Mouse (Mus musculus) forebrain, embryonic 13.5 days (tissue): ENCODE measurements around the gene Zfpl1. TPM values are rescaled to one million over a fixed set of nuclear protein-coding genes. Genes with fewer than 3 reads are reported as not detected.
"Not testable (repeated sequence)": the region's sequence is repeated elsewhere in the genome, so short reads cannot be mapped to it uniquely, and the experiment has no call there.

Source experiments
- ATAC-seq: fragments of 200-750 bp; cut with Nextera tagmentation; 2 replicates; pipeline ENCODE4 v1.8.0; 2017
- H3K27ac ChIP-seq: fragments of 300-500 bp; sonication (generic); 2 replicates; pipeline ENCODE4 v1.5.1; 2015; ENCODE audit warnings: inconsistent platforms, mild to moderate bottlenecking, moderate library complexity
- H3K27me3 ChIP-seq: fragments of 300-500 bp; sonication (generic); 2 replicates; pipeline ENCODE4 v1.6.1; 2015; ENCODE audit warnings: mild to moderate bottlenecking, inconsistent platforms
- H3K36me3 ChIP-seq: fragments of 300-500 bp; sonication (generic); 2 replicates; pipeline ENCODE4 v1.6.1; 2015; ENCODE audit warnings: mild to moderate bottlenecking, inconsistent platforms; ENCODE audit not compliant: poor library complexity, severe bottlenecking
- H3K4me1 ChIP-seq: fragments of 300-500 bp; sonication (generic); 2 replicates; pipeline ENCODE4 v1.6.1; 2015; ENCODE audit warnings: inconsistent platforms
- H3K4me2 ChIP-seq: fragments of 300-500 bp; sonication (generic); 2 replicates; pipeline ENCODE4 v1.6.1; 2015; ENCODE audit warnings: inconsistent platforms, mild to moderate bottlenecking, moderate library complexity
- H3K4me3 ChIP-seq: fragments of 300-500 bp; sonication (generic); 2 replicates; pipeline ENCODE4 v1.5.1; 2015; ENCODE audit warnings: mild to moderate bottlenecking, inconsistent platforms
- H3K9ac ChIP-seq: fragments of 300-500 bp; sonication (generic); 2 replicates; pipeline ENCODE4 v1.6.1; 2015; ENCODE audit warnings: mild to moderate bottlenecking, inconsistent platforms
- H3K9me3 ChIP-seq: fragments of 300-500 bp; sonication (generic); replicated peaks from 2 replicates; pipeline ENCODE4 v1.6.1; 2016; ENCODE audit warnings: inconsistent platforms
- WGBS: fragments of 180-500 bp; shearing (Covaris S2); methylation state at CpG from one replicate; pipeline ENCODE4 v1.1.7; 2015; 5-methylcytosine and 5-hydroxymethylcytosine counted together
- polyA plus RNA-seq: library from polyadenylated mRNA; unstranded; fragments of >200 nt; fragmentation: Nextera tagmentation; extraction: Ambion mirVana; gene quantifications from 2 replicates; pipeline ENCODE4 v1.2.1, GENCODE M21; 2015

The Zfpl1 gene
- 71.7 and 76.6 TPM in 2 replicates for polyA plus RNA-seq

DNA sequence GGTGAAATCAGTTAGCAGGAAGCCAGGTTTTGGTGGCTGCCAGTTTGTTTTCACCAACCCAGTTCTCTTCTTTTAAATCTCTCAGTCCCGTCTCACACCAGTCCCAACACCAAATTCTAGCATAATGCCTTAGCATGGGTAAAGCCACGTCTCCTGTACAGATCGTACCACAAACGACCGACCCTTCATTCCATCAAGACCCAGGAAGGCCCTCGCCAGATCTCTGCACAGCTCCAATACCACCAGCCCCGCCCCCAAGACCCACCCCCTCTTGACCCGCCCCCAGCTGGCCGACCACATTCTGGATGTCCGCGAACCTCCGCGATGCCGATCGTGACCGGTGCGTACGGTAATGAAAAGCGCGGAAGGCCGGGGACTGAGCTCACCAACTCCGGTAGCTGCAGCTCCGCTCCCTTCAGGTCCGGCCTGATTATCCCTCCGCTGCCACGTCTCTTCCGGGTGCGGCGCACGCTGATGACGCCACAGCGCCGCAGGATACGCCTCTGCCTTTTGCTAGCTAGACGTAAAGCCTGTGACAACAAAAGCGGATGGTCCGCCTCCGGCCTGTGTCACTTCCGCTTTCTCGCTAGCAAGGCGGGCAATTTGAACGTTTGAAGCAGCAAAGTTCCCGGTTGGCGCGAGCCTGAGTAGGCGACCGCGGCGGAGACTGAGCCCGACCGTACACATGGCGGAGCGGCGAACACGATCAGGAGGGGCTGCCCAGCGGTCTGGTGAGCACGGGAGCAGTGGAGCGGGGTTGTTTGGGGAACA lies at the start of gene Zfpl1, which contains the start of gene Cdca5:
Gene Zfpl1, minus strand, starts transcription at position 479 of the 771 bp plus-strand sequence.
Gene Cdca5, plus strand, starts transcription at position 506 of the 771 bp plus-strand sequence.
- ATAC-seq: peak; percentile 94
- Histone ChIP-seq H3K27ac (peak within 1 kb of the TSS; percentile 57; the same call in 1 of the 2 replicates), H3K27me3 (no peaks in the 10 kb centered on the region), H3K4me2 (peak within 1 kb of the TSS; percentile 90), H3K36me3 (peaks cover 49% of the 10 kb centered on the region), H3K4me1 (peaks cover 28% of the 10 kb centered on the region), H3K9me3 (no peaks in the 10 kb centered on the region), H3K9ac (peak within 1 kb of the TSS; percentile 74), H3K4me3 (peak within 1 kb of the TSS; percentile 66)
- under 1% methylated on average over 58 of the region's 58 CpGs for WGBS

DNA sequence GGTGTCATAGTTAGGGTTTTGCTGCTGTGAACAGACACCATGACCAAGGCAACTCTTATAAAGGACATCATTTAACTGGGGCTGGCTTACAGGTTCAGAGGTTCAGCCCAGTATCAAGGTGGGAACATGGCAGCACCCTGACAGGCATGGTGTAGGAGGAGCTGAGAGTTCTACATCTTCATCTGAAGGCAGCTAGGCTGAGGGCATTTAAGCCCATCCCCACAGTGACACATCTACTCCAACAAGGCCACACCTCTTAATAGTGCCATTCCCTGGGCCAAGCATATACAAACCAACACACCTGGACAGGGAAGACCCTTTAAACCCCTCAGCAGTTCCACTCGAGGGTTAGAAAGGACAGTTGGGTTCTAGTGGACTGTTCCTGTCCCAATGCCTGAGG lies 48.4 kb upstream of the Zfpl1 start:
- peaks cover 51% of the 10 kb centered on the region for H3K36me3 ChIP-seq
- H3K4me1 ChIP-seq, H3K27ac ChIP-seq, H3K9ac ChIP-seq, H3K4me3 ChIP-seq, H3K4me2 ChIP-seq, H3K27me3 ChIP-seq, ATAC-seq, H3K9me3 ChIP-seq: not testable (repeated sequence)
- WGBS: 50% methylated on average over 1 of the region's 1 CpGs

DNA sequence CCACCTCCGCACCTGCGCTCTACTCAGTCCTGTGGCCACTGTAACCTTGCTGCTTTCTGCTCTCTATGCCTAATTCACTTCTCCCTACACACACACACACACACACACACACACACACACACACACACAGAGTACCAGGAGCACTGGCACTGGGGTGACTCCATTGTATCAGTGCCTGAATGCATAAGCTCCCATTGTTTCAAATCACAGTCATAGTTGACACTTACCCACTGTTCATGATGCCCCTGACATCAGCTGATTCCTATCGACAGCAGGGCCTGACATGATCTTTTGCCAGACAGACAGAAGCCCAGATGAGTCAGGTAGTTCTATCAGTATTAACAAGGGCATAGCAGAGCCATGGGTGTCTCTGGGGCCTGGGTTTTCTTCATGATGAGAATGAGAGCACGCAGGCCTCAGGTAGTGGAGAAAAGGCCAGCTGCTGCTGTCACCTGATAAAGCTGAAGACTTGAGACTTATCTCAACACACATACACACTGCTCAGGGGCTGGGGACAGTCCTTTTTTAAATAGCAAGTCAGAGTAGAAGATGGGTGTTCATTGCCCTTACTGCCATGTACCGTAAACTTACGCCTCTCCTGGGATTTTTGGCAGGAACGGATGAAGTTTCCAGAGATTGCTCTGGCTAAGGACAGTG lies 47.5 kb upstream of the Zfpl1 start:
- H3K36me3 ChIP-seq: peaks cover 46% of the 10 kb centered on the region
- H3K9ac ChIP-seq: no peak overlapping the region
- no peak for ATAC-seq
- no peak overlapping the region for H3K4me3 ChIP-seq
- no peak overlapping the region for H3K4me2 ChIP-seq
- WGBS: 86% methylated on average over 7 of the region's 7 CpGs
- no peaks in the 10 kb centered on the region for H3K27me3 ChIP-seq
- peaks cover 4% of the 10 kb centered on the region; the same call in 1 of the 2 replicates for H3K4me1 ChIP-seq
- no peak overlapping the region for H3K27ac ChIP-seq
- no peaks in the 10 kb centered on the region for H3K9me3 ChIP-seq

DNA sequence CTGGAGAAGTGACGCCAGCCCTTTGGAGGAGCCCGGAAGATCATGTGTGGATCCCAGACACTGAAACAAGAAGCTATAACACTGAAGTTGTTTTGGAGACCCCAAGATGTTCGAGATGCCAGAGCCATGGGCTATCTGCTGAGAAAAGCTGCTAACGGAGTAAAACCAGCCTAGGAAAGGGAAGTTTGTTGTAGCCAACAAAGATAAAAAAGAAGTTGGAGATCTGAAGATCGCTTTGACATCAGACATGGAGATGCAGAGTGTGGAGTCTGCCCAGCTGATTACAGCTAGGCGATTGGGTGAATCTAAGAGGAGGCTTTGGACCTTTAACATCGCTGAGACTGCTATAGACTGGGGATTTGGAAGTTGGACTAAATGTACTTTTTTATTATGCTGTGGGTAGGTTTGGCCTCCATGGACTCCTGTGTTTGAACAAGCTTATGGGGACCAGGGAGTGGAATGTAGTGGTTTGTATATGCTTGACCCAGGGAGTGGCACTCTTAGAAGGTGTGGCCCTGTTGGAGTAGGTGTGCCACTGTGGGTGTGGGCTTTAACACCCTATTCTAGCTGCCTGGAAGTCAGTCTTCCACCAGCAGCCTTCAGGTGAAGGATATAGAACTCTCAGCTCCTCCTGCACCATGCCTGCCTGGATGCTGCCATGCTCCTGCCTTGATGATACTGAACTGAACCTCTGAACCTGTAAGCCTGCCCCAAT lies 45.8 kb upstream of the Zfpl1 start:
- whole genome bisulfite sequencing: 84% methylated on average over 7 of the region's 7 CpGs

DNA sequence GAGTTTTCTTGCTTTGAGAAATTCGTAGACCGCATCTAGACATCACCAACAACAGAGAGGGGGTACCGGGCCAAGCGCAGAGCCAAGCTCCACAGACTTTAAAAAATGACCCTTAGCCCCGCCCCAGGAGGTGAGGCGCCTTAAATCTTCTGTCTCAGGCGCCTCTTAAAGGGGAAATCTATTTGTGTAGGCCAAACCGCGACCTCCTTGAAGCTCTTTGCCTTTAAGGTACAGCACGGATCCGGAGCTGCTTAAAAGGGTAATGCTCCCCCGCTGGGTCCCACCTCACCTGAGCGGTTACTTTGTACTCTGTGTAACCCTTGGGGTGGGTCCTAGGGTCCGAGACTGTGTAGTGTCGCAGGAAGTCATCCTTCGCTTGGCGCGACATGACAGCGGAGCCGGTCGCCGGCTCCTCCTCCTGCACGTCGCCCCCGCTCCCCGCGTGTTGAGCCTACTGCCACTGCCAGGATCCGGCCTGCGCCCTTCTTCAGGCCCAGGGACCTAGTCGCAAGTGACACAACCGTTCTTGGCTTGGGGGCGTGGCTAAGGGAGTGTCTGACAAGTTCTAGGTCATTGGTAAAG lies 43.1 kb upstream of the Zfpl1 start, which contains the start of gene Snx15:
Gene Snx15, minus strand, starts transcription at position 545 of the 582 bp plus-strand sequence.
- Histone ChIP-seq H3K9me3 (no peaks in the 10 kb centered on the region), H3K27me3 (no peaks in the 10 kb centered on the region), H3K27ac (peak within 1 kb of the TSS; percentile 84), H3K4me3 (peak within 1 kb of the TSS; percentile 55), H3K36me3 (peaks cover 5% of the 10 kb centered on the region; the same call in 1 of the 2 replicates), H3K4me1 (peaks cover 11% of the 10 kb centered on the region; the same call in 1 of the 2 replicates), H3K9ac (peak within 1 kb of the TSS; percentile 75), H3K4me2 (peak within 1 kb of the TSS; percentile 70)
- ATAC-seq: peak; percentile 94
- under 1% methylated on average over 32 of the region's 32 CpGs for WGBS

More for the DNA sequence above, 45.8 kb upstream of the Zfpl1 start:
- H3K4me3 ChIP-seq, H3K9ac ChIP-seq, H3K27ac ChIP-seq, H3K4me2 ChIP-seq, H3K9me3 ChIP-seq, H3K4me1 ChIP-seq, H3K27me3 ChIP-seq, ATAC-seq: not testable (repeated sequence)
- peaks cover 28% of the 10 kb centered on the region for H3K36me3 ChIP-seq

DNA sequence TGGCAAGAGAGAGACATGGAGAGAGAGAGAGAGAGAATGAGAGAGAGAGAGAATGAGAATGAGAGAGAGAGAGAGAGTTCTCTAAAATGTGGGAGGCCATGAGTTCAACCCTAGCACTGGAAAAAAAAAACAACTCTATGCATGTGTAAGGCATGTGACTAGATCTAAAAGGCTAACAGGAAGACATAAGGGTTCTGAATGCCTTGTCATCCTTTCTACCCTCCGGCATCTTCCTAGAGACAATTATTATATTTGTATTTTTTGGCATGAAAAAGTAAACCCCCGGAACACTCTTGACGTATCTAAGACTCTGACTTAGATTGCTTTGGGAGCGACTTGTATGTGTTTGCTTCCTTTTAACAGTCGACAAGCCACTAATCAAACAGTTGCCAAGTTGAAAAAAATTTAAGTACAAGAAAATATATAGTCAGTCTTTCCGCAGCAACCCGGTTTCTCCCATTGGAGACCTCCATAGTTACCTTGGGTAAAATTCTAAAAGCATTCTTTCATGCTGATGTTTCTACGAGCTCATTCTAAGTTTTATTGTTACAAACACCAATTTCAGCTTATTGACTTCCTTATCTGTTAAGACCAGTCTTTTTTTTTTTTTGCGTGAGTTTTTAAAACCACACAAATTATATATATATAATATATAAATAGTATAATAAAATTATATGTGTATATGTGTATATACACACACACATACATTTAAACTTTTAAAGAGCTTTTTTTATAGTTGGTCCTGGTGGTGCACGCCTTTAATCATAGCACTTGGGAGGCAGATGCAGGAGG lies 42.2 kb upstream of the Zfpl1 start:
- no peak for ATAC-seq
- Histone ChIP-seq H3K36me3 (no peaks in the 10 kb centered on the region), H3K9me3 (no peaks in the 10 kb centered on the region), H3K4me2 (peak overlapping the region; percentile 70), H3K27ac (no peak overlapping the region), H3K27me3 (no peaks in the 10 kb centered on the region), H3K4me1 (peaks cover 11% of the 10 kb centered on the region; the same call in 1 of the 2 replicates), H3K9ac (peak overlapping the region; percentile 75; the same call in 1 of the 2 replicates), H3K4me3 (peak overlapping the region; percentile 55)
- 75% methylated on average over 10 of the region's 10 CpGs for WGBS

DNA sequence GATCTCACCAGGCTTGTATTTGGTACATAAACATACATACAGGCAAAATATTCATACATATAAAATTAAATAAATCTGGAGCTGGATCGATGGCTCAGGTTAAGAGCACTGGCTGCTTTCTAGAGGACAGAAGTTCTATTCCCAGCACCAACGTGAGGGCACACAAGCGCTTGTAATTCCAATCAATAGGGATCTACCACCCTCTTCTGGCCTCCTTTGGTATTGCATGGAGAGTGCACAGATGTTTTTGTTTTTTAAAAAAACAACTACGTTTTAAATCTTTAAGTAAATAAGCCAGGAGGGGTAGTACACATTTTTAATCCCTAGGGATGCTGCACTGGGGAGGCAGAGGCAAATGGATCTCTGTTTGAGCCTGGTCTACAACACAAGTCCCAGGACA lies 41.5 kb upstream of the Zfpl1 start:
- H3K4me2 ChIP-seq: no peak overlapping the region
- H3K27me3 ChIP-seq: no peaks in the 10 kb centered on the region
- no peak overlapping the region for H3K9ac ChIP-seq
- no peak for ATAC-seq
- H3K4me3 ChIP-seq: no peak overlapping the region
- peaks cover 11% of the 10 kb centered on the region; the same call in 1 of the 2 replicates for H3K4me1 ChIP-seq
- no peaks in the 10 kb centered on the region for H3K9me3 ChIP-seq
- H3K27ac ChIP-seq: no peak overlapping the region
- no peaks in the 10 kb centered on the region for H3K36me3 ChIP-seq
- WGBS: 21% methylated on average over 4 of the region's 4 CpGs

DNA sequence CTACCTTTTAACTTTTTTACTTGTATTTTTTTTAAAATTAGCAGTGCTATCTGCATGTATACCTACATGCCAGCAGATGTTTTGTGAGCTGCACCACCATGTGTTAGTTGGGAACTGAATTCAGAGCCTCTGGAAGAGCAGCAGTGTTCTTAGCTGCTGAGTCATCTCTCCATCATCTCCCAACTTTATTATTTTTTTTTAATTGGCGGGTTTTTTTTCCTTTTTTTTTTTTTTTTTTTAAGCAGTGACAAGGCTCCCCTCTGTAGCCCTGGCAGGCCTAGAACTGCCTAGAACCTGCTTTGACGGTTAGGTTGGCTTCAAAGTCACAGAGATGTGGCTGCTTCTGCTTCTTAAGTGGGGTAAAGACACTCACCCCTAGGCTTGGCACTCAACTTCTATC lies 40.1 kb upstream of the Zfpl1 start:
- Histone ChIP-seq H3K9me3 (no peaks in the 10 kb centered on the region), H3K27ac (no peak overlapping the region), H3K4me3 (no peak overlapping the region), H3K4me1 (peaks cover 12% of the 10 kb centered on the region), H3K4me2 (no peak overlapping the region), H3K27me3 (no peaks in the 10 kb centered on the region), H3K9ac (no peak overlapping the region), H3K36me3 (0 out of 2 replicates have a peak, but pooled peaks cover 7% of the 10 kb centered on the region)
- WGBS: 71% methylated on average over 2 of the region's 2 CpGs
- ATAC-seq: no peak

DNA sequence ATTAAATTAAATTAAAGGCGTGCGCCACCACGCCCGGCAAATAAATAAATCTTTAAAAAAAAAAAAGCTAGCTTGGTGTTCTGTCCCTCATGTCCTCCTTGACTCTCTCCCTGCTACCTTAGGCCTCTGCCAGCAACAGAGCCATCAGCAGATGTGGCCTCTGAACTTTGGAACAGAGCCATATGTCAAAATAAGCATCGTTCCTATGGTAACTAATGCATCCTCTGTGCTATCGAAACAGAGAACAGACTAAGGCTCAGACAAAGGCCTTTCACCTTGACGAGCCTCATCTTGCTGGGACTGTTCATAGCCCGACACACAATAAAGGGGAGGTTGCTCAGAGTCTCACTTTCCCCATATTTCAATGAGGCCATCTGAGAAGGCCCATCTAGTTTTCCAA lies 38.6 kb upstream of the Zfpl1 start:
- no peak for ATAC-seq
- WGBS: 67% methylated on average over 8 of the region's 8 CpGs
- Histone ChIP-seq H3K9ac (no peak overlapping the region), H3K4me3 (no peak overlapping the region), H3K9me3 (no peaks in the 10 kb centered on the region), H3K36me3 (0 out of 2 replicates have a peak, but pooled peaks cover 7% of the 10 kb centered on the region), H3K27me3 (no peaks in the 10 kb centered on the region), H3K4me2 (no peak overlapping the region), H3K27ac (no peak overlapping the region), H3K4me1 (peaks cover 21% of the 10 kb centered on the region)

DNA sequence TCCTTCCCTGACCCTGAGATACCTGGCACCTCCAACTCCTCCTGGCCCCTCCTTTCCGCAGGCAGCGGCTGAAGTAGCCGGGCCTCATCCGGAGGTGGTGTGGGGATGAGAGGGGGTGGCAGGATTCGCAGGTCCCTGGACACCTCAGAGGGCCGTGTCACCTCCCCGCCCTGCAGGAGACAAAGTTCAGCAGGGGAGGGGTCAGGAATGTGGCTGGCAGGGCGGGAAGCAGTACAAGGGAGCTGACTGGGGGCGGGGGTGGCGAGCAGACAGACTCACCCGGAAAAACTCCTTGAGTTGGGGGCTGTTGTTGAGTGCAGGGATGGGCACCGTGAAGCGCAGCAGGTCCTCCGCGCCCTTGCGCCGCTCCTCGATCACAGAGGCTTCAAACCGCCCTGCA lies 37.0 kb upstream of the Zfpl1 start:
- WGBS: 39% methylated on average over 19 of the region's 19 CpGs
- Histone ChIP-seq H3K27ac (no peak overlapping the region), H3K4me3 (no peak overlapping the region), H3K27me3 (no peaks in the 10 kb centered on the region), H3K9me3 (no peaks in the 10 kb centered on the region), H3K36me3 (0 out of 2 replicates have a peak, but pooled peaks cover 7% of the 10 kb centered on the region), H3K9ac (0 out of 2 replicates have a peak overlapping the region, but pooled peaks have one; percentile 37), H3K4me1 (peaks cover 29% of the 10 kb centered on the region), H3K4me2 (no peak overlapping the region)
- ATAC-seq: no peak

DNA sequence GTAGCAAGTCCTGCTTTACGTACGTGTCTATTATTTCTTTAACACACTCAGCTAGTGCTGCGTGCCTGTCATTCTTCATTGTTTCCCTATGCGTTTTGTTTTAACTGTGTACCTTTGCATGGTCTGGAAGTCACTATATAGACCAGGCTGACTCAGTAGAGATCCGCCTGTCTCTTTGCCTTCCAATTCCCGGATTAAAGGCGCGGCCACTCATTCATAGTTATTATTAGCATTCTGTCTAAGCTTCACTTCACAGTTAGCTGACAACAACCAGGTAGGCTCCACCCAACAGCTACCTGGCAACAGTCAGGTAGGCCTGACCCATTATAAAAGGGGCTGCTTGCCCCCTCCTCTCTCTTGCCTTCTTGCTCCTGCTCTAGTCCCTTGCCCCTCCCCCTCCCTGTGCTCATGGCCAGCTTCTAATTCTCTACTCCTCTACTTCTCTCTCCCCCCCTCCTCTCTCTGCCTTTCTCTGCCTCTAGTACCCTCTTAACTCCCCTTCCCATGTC lies 34.0 kb upstream of the Zfpl1 start:
- Histone ChIP-seq H3K9me3 (no peaks in the 10 kb centered on the region), H3K36me3 (peaks cover 35% of the 10 kb centered on the region), H3K4me2 (peak overlapping the region; percentile 87), H3K4me3 (peak overlapping the region; percentile 61), H3K4me1 (peaks cover 35% of the 10 kb centered on the region), H3K27ac (peak overlapping the region; percentile 92), H3K27me3 (no peaks in the 10 kb centered on the region), H3K9ac (peak overlapping the region; percentile 90)
- 1% methylated on average over 8 of the region's 8 CpGs for WGBS
- ATAC-seq: peak; percentile 55
